Mouse (Mus musculus) liver, embryonic 13.5 days (tissue): ENCODE results near the gene Cst12. TPM values are rescaled to one million over a fixed set of nuclear protein-coding genes. Genes with fewer than 3 reads are reported as not detected.

Experiments used
- ATAC-seq: fragments of 200-750 bp; cut with Nextera tagmentation; 2 replicates; pipeline ENCODE4 v1.8.0; 2017; ENCODE audit warnings: low read depth, mild to moderate bottlenecking, moderate number of reproducible peaks, moderate library complexity
- DNase-seq: peaks from one replicate; pipeline ENCODE4 v3.0.0; 2022
- H3K27ac ChIP-seq: fragments of 300-500 bp; sonication (generic); 2 replicates; pipeline ENCODE4 v1.5.1; 2015; ENCODE audit warnings: moderate library complexity, mild to moderate bottlenecking, inconsistent platforms
- H3K27me3 ChIP-seq: fragments of 300-500 bp; sonication (generic); 2 replicates; pipeline ENCODE4 v1.6.1; 2015; ENCODE audit warnings: mild to moderate bottlenecking, inconsistent platforms
- H3K36me3 ChIP-seq: fragments of 300-500 bp; sonication (generic); 2 replicates; pipeline ENCODE4 v1.6.1; 2015; ENCODE audit warnings: mild to moderate bottlenecking, inconsistent platforms
- H3K4me1 ChIP-seq: fragments of 300-500 bp; sonication (generic); replicated peaks from 2 replicates; pipeline ENCODE4 v1.6.1; 2015; ENCODE audit warnings: inconsistent platforms
- H3K4me2 ChIP-seq: fragments of 300-500 bp; sonication (generic); 2 replicates; pipeline ENCODE4 v1.6.1; 2015; ENCODE audit warnings: inconsistent platforms, mild to moderate bottlenecking, moderate library complexity
- H3K4me3 ChIP-seq: fragments of 300-500 bp; sonication (generic); replicated peaks from 2 replicates; pipeline ENCODE4 v1.5.1; 2015; ENCODE audit warnings: mild to moderate bottlenecking, inconsistent platforms
- H3K9ac ChIP-seq: fragments of 300-500 bp; sonication (generic); 2 replicates; pipeline ENCODE4 v1.6.1; 2015; ENCODE audit warnings: mild to moderate bottlenecking, inconsistent platforms
- H3K9me3 ChIP-seq: fragments of 300-500 bp; sonication (generic); replicated peaks from 2 replicates; pipeline ENCODE4 v1.6.1; 2016; ENCODE audit warnings: inconsistent platforms
- WGBS: fragments of 180-500 bp; shearing (Covaris S2); methylation state at CpG from one replicate; pipeline ENCODE4 v1.1.7; 2015; ENCODE audit not compliant: insufficient replicate concordance; 5-methylcytosine and 5-hydroxymethylcytosine counted together
- polyA plus RNA-seq: library from polyadenylated mRNA; unstranded; fragments of >200 nt; fragmentation: Nextera tagmentation; extraction: Ambion mirVana; gene quantifications from 2 replicates; pipeline ENCODE4 v1.2.1, GENCODE M21; 2015

Gene Cst12
- polyA plus RNA-seq, 1 experiment from 2014 or later = not detected

GRCm38 (mm10) chr2:148801491-148801921 is 12.3 kb downstream of the Cst12 start:
- ATAC-seq = peak; percentile 45; the same call in 1 of the 2 replicates
- no peak overlapping the region for H3K4me2 ChIP-seq
- no peaks in the 10 kb centered on the region for H3K9me3 ChIP-seq
- H3K4me3 ChIP-seq = no peak overlapping the region
- 28% methylated on average over 3 of the region's 3 CpGs for WGBS
- H3K4me1 ChIP-seq = no peaks in the 10 kb centered on the region
- H3K27ac ChIP-seq = no peak overlapping the region
- DNase-seq = no peak
- no peaks in the 10 kb centered on the region for H3K36me3 ChIP-seq
- no peaks in the 10 kb centered on the region for H3K27me3 ChIP-seq
- H3K9ac ChIP-seq = no peak overlapping the region

- Histone ChIP-seq H3K36me3 (no peaks in the 10 kb centered on the region), H3K9me3 (no peaks in the 10 kb centered on the region), H3K9ac (no peak overlapping the region), H3K4me1 (no peaks in the 10 kb centered on the region), H3K27me3 (no peaks in the 10 kb centered on the region), H3K4me3 (no peak overlapping the region), H3K27ac (no peak overlapping the region), H3K4me2 (no peak overlapping the region)
- ATAC-seq (no peak), DNase-seq (no peak)
- WGBS = 57% methylated on average over 6 of the region's 6 CpGs
Observed at GRCm38 (mm10) chr2:148806696-148807095, 17.5 kb downstream of the Cst12 start.

GRCm38 (mm10) chr2:148819909-148820308 is 30.7 kb downstream of the Cst12 start, which contains the start of gene Cst13:
Gene Cst13 (plus strand): TSS chr2:148820081.
- no peaks in the 10 kb centered on the region for H3K9me3 ChIP-seq
- H3K9ac ChIP-seq = no peak within 1 kb of the TSS
- H3K4me3 ChIP-seq = no peak within 1 kb of the TSS
- H3K27ac ChIP-seq = no peak within 1 kb of the TSS
- DNase-seq (no peak), ATAC-seq (no peak)
- no peaks in the 10 kb centered on the region for H3K36me3 ChIP-seq
- no peaks in the 10 kb centered on the region for H3K4me1 ChIP-seq
- H3K27me3 ChIP-seq = no peaks in the 10 kb centered on the region
- H3K4me2 ChIP-seq = no peak within 1 kb of the TSS

- H3K4me2 ChIP-seq = no peak overlapping the region
- no peaks in the 10 kb centered on the region for H3K36me3 ChIP-seq
- H3K27me3 ChIP-seq = no peaks in the 10 kb centered on the region
- no peak overlapping the region for H3K4me3 ChIP-seq
- DNase-seq = no peak
- WGBS = 30% methylated on average over 1 of the region's 1 CpGs
- H3K4me1 ChIP-seq = no peaks in the 10 kb centered on the region
- no peaks in the 10 kb centered on the region for H3K9me3 ChIP-seq
- H3K9ac ChIP-seq = no peak overlapping the region
- no peak overlapping the region for H3K27ac ChIP-seq
- no peak for ATAC-seq
Observed at GRCm38 (mm10) chr2:148825986-148826385, 36.8 kb downstream of the Cst12 start.

- Histone ChIP-seq H3K27ac (no peak within 1 kb of the TSS), H3K36me3 (no peaks in the 10 kb centered on the region), H3K4me3 (no peak within 1 kb of the TSS), H3K4me2 (no peak within 1 kb of the TSS), H3K27me3 (no peaks in the 10 kb centered on the region), H3K9me3 (no peaks in the 10 kb centered on the region), H3K4me1 (no peaks in the 10 kb centered on the region), H3K9ac (no peak within 1 kb of the TSS)
- DNase-seq (no peak), ATAC-seq (0 out of 2 replicates have a peak, but pooled peaks have one; percentile 55)
- whole genome bisulfite sequencing = 43% methylated on average over 4 of the region's 4 CpGs
Observed at GRCm38 (mm10) chr2:148834912-148835311, 45.8 kb downstream of the Cst12 start, which contains the start of gene Cst9. Gene Cst9 (plus strand): TSS chr2:148835147.

GRCm38 (mm10) chr2:148838075-148838777 is 49.1 kb downstream of the Cst12 start:
- Histone ChIP-seq H3K27ac (no peak overlapping the region), H3K9ac (no peak overlapping the region), H3K4me1 (no peaks in the 10 kb centered on the region), H3K4me3 (no peak overlapping the region), H3K4me2 (no peak overlapping the region), H3K27me3 (no peaks in the 10 kb centered on the region), H3K9me3 (no peaks in the 10 kb centered on the region), H3K36me3 (no peaks in the 10 kb centered on the region)
- 58% methylated on average over 5 of the region's 5 CpGs for WGBS
- DNase-seq = no peak
- ATAC-seq = no peak

GRCm38 (mm10) chr2:148839224-148839623 is 50.1 kb downstream of the Cst12 start:
- no peak for DNase-seq
- Histone ChIP-seq H3K27ac (no peak overlapping the region), H3K9ac (no peak overlapping the region), H3K9me3 (no peaks in the 10 kb centered on the region), H3K36me3 (no peaks in the 10 kb centered on the region), H3K27me3 (no peaks in the 10 kb centered on the region), H3K4me1 (no peaks in the 10 kb centered on the region), H3K4me2 (no peak overlapping the region), H3K4me3 (no peak overlapping the region)
- ATAC-seq = no peak
- 39% methylated on average over 2 of the region's 2 CpGs for whole genome bisulfite sequencing

Other genes starting within 250 kb of the Cst12 start
- 64.2 and 70.5 TPM in 2 replicates for gene Nxt1, start 116.8 kb upstream of the Cst12 start, polyA plus RNA-seq
- 7.3 and 9.2 TPM in 2 replicates for gene Gzf1, start 108.3 kb upstream of the Cst12 start, polyA plus RNA-seq
- gene Napb, start 56.9 kb upstream of the Cst12 start, polyA plus RNA-seq = 0.36 and 0.39 TPM in 2 replicates
- not detected in 2 replicates for gene Cstl1, start 39.0 kb upstream of the Cst12 start, polyA plus RNA-seq
- gene Cst11, start 17.9 kb upstream of the Cst12 start, polyA plus RNA-seq = not detected in 2 replicates
- gene 8030411F24Rik, start 7.4 kb upstream of the Cst12 start, polyA plus RNA-seq = not detected in 2 replicates
- gene Cst8, start 9.4 kb downstream of the Cst12 start, polyA plus RNA-seq = not detected in 2 replicates
- gene Cst13, start 30.7 kb downstream of the Cst12 start, polyA plus RNA-seq = not detected in 2 replicates
- 0.28 and 0.40 TPM in 2 replicates for gene Cst9, start 45.8 kb downstream of the Cst12 start, polyA plus RNA-seq
- not detected in 2 replicates for gene 9230104L09Rik, start 75.7 kb downstream of the Cst12 start, polyA plus RNA-seq
- 128 and 144 TPM in 2 replicates for gene Cst3, start 86.3 kb downstream of the Cst12 start, polyA plus RNA-seq
- not detected in 2 replicates for gene Gm1330, start 213.9 kb downstream of the Cst12 start, polyA plus RNA-seq
- gene Gm10750, start 227.9 kb downstream of the Cst12 start, polyA plus RNA-seq = not detected in 2 replicates